Mouse (Mus musculus) T-helper 1 cell (primary cell): ENCODE results near the gene Vsig10.
"Not testable (repeated sequence)": the region's sequence is repeated elsewhere in the genome, so short reads cannot be mapped to it uniquely, and the experiment has no call there.

Experiments
- in situ Hi-C: fragments of 300-600 bp; cut with MboI, MseI; formaldehyde crosslinking; loops from one replicate; pipeline ENCODE4 v1.15.1; 2025; ENCODE audit warnings: high pct_unique_total_duplicates

Gene Vsig10

DNA sequence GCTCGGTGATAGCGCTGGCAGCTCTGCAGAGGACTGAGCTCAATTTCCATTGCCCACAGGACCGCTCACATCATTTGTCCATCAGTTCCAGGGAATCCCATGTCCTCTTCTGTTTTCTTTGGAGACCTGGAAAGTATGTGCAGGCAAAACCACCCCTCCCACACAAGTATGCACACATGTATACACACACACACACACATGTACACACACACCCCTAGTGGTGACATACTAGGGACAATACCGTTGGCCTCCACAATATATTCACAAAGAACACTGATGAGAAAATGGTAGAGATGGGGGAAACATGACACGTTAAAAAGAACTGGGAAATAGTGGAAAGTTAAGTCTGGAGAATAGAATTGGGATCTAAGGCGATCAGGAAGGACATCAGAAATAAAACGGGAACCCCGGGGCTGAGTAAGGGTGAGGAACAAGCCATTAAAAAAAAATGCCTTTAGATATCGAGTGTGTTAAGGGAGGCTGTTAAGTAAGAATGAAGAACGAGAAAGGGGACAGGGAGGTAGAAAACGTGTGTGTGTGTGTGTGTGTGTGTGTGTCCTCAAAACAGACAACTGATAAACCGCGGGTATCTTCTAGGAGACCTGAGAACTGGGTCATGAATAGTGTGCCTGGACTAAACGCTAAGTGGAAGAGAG lies 36.9 kb downstream of the Vsig10 start:
- in situ Hi-C loops, result no loop called here

DNA sequence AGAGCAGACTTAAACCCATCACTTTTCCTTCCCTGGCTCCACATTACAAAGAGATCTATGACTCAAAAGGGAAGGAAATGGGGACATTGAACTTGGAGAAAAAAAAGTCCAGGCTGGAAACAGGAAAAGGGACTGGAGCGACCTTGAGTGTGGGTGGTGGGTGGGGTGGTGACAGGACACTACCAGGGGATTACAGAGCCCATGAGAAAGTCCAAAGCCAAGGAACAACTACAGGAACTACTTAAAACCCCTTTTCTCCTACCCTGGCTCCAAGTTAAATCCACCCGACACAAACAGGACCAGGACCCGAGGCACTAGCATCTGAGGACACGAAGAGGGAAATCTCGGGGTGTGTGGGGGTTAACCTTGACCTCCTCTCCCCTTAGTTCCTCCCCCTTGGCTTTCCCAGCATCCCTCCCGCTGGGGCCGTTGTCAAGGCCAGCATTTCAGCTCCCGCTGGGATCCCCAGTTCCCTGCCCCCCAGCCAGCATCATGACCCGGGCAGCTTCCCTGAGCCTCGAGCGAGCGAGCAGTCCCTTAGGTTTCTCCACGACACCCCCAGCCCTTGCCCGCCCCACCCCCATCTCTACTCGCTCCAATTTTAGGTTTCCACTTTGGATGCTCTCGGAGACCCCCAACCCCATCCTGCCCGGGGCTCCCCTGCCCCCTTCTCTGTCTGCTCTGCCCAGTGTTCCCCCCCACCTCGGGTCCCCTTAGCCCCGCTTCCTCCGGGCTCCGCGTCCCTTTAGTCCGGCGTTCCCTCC lies 37.7 kb downstream of the Vsig10 start:
- in situ Hi-C loops, result no loop called here

DNA sequence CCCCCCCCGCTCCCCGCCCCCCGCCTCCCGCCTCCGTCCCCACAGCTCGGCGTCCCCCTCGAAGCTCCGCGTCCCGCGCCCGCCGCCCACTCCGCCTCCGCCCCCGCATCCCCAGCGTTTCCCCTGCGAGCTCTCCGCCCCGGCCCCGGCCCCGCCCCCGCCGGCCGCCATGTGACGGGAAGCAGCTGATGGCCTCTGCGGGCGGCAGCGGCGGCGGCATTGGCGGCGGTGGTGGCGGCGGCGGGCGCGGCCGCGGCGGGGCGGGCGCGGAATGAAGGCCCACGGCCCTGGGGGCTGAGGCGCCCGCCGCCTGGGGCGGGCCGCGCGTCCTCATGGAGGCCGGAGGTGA lies 38.2 kb downstream of the Vsig10 start, which contains the start of gene Wsb2:
Wsb2 (plus strand) TSS at position 176 of the 349 bp plus-strand sequence.
- in situ Hi-C loops, result no loop called here

DNA sequence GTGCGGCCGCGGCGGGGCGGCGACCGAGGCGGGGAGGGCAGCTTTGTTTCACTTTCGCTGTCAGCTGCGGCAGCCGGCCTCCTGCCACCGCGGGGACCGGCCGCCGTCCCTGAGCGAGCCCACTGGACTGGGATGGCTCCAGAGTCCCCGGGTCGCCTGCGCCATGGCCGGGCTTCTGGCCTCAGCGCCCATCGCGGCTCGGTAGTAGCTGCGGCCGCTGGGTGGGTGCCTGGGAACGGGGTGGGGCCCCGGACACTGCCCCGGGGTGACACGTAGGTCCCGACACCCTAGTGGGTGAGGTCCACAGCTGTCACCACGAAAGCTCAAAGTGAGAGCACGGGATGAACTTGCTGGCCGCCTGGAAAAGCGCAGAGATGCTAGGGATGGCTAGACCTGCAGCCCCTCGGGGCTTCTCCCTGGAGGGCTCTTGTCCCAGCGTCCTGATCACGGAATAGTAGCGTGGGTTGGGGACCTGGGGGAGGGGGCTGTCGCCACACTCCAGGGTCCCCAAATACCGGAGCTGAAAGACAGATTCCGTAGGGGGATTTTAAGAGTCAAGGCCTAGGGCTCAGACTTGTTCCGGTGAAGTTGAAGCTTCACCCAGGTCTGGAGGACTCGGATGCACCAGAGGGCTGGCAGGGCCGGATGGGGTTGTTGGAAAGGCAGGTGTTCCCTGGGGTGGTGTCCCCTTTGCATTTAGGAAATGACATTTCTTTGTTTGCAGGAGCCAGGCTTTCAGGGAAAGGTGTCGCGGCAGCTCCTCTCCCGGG lies 38.8 kb downstream of the Vsig10 start:
- in situ Hi-C loops, result no loop called here

DNA sequence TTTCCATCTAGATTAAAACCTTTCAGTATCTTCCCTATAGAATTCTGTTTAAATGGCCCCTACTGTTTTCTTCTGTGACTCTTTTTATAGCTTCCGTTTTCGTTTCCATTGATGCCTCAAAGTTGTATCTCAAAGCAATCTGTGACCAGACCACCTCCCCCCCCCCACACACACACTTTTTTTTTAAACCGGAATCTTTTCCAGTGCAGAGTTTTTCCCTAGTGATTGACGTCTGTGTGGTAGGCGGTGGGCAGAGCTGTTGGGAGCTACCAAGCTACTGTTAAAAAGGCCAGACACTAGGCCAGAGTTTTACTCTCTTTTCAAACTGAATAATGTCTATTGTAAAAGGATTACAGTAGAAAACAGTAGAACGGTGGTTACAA lies 39.4 kb downstream of the Vsig10 start:
- in situ Hi-C loops, result no loop called here

GRCm38 (mm10) chr5:117358725-117359124 lies 39.8 kb downstream of the Vsig10 start:
- in situ Hi-C loops, result no loop called here

GRCm38 (mm10) chr5:117359497-117360227 lies 40.8 kb downstream of the Vsig10 start:
- in situ Hi-C loops, result no loop called here

GRCm38 (mm10) chr5:117360228-117360515 lies 41.3 kb downstream of the Vsig10 start:
- in situ Hi-C loops, result no loop called here

DNA sequence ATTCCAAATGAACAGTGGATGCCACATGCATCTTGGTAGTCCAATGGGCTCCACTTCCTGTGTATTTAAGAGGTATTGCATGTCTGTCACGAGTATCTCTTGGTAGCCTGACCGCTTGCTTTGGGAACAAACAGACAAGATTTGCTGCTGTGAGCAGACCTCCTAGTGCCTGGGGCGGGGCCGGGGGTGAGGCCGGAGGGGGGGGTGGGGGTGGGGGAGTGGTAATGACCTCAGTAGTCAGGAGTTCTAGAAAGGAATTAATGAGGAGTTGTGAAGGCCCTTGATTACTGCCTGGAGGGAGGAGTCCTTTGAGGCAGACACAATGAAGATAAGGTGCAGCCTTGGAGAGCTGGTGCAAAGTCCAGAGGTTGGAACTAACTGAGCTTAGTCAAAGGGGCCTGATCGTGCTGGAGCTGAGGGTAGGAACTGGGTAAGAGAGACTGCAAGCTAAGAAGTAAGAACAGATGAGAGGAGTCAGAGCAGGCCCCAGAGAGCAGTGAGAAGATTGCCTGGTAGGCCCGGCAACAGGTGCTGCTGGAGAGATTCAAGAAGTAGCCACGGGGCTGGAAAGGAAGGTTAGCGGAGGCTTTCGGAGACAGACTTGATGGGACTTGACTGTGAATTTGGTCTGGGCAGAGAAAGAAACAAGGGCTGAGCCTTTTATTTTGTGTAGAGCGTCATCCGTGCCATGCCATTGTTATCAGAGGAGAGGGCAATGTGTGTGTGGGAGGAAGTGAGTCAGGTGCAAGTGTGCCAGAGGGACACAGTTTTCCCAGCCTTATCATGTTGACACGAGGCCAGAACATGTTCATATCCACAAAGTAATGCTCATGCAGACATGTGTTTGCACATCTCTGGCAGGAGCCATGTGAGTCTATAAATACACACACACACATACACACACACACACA lies 42.0 kb downstream of the Vsig10 start:
- in situ Hi-C loops, result no loop called here

DNA sequence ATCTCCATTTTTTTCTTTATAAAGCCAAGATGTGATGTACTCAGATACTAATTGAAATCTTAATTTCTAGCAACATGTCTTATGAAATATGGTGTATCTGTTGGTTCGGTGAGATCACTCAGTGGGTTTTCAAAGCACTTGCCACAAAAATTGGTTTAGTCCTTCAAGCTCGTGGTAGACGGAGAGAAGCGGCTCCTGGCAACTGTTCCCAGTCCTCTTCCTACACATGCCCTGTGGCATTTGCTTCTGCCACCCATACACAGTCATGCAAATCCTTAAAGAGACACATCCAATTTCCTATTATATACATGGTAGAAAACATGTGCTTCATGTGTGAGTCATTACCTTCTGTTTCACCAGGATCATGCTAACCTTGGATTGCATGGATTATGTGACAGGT lies 42.7 kb downstream of the Vsig10 start:
- in situ Hi-C loops, result no loop called here

DNA sequence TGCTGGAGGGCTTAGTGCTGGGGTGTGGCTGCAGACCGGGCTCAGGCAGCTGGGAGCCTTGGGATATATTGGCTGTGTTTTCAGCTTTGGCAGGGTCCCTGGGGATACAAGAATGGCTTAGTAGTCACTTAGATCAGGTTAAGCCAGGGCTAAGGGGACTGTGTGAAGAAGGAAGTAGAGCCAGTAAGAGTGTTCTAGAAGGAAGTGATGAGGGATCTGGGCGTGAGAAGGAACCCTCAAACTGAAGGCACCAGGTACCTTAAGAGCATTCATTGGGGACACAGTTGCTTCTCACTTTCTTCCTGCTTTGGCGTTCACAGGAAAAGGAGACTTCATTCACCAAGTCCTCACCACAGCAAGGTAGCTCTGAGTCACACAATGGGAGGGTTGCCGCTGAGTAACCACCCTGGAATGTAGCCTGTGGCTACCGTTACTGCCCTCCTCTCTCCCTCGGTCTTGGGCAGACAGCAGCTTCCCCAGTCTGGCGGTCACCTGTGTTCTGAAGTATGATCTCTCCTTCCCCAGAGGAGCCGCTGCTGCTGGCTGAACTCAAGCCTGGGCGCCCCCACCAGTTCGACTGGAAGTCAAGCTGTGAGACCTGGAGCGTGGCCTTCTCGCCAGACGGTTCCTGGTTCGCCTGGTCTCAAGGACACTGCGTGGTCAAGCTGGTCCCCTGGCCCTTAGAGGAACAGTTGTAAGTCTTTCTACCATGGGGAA lies 44.3 kb downstream of the Vsig10 start:
- in situ Hi-C loops, result no loop called here

DNA sequence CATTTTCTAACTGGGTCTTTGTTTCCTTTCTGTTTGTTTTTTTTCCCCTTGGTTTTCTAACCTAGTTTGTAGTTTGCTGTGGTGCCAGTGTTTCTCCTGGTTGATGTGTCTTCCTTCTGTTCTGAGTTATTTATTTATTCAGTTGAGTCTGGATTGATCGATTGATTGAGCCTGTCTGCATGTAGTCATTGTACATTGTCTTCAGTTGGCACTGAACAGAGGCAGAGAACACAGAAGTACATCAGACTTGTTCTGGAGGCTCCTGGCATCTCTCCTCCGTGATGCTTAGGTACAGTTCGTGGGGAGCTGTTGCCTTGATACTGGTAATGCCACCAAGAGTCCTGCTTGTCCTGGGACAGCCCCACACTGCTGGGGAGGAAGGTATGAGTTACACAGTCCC lies 45.9 kb downstream of the Vsig10 start:
- in situ Hi-C loops, result no loop called here

- in situ Hi-C loops, result no loop called here
Observed at GRCm38 (mm10) chr5:117365904-117366561, 47.1 kb downstream of the Vsig10 start.

DNA sequence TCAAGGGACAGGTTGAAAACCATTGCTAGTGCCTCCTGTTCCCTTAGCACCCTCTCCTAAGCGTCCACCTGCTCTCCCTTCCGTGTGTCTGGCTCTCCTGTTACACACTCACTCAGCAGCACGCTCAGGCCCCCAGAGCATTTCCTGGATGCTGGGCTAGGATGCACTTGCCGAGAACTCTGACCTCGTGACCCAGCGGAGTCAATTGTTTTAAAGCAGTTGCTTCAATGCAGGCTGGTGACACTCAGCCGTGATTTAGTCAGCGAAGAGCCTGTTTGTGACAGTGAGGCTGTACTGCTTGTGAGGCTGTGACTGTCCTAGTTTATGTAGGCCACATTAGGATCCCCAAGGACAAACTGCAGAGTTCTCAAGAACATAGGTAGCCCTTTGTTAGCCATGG lies 48.3 kb downstream of the Vsig10 start:
- in situ Hi-C loops, result no loop called here

DNA sequence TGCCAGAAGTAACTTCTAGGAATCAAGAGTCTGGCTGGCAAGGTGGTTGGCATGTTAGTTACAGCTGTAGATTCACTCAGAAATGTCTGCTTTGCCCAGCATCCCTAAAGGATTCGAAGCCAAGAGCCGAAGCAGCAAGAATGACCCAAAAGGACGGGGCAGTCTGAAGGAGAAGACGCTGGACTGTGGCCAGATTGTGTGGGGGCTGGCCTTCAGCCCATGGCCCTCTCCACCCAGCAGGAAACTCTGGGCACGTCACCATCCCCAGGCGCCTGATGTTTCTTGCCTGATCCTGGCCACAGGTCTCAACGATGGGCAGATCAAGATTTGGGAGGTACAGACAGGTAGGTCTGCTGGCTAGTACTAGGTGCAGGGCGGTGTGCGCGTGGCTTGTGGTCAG lies 51.7 kb downstream of the Vsig10 start:
- in situ Hi-C loops, result no loop called here

DNA sequence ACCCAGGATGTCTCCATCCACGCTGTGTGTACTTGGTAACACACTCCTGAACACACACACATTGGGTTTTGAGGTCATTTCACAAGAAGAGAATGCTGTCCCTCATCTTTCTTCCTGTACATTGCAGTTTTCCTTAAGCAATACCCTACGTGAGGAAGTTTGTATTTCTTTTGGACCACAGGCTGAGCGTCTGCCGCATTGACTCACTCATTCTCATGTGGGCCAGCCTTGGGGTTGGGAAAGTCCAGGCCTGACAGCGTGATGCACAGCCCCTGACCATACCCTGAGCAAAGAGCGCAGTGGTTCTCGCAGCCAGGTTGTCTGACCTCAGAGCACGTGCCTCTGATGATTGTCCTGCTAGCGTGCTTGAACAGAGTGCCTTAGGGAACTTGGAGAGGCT lies 54.5 kb downstream of the Vsig10 start:
- in situ Hi-C loops, result no loop called here

DNA sequence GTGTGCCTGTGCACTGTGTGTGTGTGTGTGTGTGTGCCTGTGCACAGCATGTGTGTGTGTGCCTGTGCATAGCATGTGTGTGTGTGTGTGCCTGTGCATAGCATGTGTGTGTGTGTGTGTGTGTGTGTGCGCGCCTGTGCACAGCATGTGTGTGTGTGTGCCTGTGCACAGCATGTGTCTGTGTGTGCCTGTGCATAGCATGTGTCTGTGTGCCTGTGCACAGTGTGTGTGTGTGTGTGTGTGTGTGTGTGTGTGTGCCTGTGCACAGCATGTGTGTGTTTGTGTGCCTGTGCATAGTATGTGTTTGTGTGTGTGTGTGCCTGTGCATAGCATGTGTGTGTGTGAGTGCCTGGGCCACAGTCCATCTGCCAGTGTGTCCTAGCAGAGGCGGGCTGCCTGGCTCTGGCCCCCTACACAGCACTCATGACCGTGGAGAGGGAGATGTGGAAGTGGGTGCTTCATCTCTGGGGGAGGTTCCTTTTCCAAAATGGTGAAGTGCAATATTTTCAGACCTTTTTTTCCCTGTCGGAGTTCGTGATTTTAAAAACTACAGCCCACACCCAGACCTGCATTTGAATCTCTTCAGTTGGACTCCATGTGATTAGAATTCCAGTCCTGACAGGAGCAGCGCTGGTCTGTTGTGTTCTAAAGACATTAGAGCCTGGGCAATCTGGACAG lies 55.6 kb downstream of the Vsig10 start:
- in situ Hi-C loops, result no loop called here

DNA sequence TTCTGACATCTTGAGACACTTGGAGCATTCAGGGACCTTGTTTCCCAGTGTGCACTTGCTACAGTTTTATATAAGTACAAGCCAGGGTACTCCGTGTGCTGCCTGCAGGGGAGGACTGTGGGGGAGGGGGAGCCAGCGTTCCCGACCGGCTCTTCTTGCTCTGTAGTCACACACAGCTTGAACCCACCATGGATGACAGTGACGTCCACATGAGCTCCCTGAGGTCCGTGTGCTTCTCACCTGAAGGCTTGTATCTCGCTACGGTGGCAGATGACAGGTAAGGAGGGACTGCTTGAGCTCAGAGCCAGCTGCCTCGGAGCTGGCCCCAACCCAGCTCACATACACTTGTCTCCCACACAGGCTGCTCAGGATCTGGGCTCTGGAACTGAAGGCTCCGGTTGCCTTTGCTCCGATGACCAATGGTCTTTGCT lies 57.5 kb downstream of the Vsig10 start:
- in situ Hi-C loops, result no loop called here

DNA sequence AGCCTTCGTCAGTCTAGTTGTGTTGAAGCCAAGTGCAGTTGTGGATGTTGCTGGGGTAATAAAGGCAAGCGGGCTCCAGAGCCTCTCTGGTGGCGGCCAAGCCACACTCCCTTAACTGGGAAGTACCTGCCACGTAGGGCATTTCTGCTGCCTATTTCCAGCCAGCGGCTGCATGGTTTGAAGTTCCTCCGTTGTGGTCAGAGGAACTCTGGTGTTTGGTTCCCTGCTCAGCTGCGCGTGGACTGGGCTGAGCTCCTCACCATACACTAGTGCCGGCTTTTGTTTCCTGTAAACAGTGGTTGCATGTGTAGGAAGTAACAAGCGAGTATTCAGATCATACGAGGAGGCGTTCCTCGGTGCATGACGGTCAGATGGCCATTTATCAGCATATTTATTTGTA lies 58.8 kb downstream of the Vsig10 start:
- in situ Hi-C loops, result not testable (repeated sequence)
